Mouse (Mus musculus) mammary gland, adult 2 months (tissue): Measurements from ENCODE around the gene Bcl2l15. TPM values are rescaled to one million over a fixed set of nuclear protein-coding genes. Genes with fewer than 3 reads are reported as not detected.

ENCODE experiments used
- polyA plus RNA-seq: library from polyadenylated mRNA; depleted of rRNA; stranded (reverse); fragments of >200 nt; gene quantifications from 2 replicates; pipeline ENCODE4 v1.2.3, GENCODE M21; 2012; ENCODE audit warnings: low replicate concordance; rRNA removed

Gene Bcl2l15
- polyA plus RNA-seq, result not detected in 2 replicates

DNA sequence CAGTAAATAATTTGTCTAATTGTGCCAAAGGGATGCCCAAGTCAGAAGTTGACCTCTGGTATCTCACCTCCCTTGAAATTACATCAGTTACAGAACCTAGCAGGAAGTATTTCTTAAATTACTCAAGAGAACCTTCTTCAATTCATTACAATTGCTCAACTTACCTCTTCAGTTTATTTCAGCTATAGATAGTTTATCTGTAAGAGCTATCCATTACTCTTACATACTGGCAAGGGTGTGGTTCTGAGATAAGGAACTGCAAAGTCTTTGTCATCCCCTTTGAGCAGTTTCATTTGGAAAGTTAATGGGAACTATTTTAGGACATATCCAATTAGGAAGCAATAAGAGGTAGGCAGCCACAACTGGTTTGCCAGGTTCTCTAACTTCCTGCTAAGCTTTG is at the start of gene Bcl2l15:
TSS of gene Bcl2l15 (plus strand) at position 176 of the 400 bp plus-strand sequence.

DNA sequence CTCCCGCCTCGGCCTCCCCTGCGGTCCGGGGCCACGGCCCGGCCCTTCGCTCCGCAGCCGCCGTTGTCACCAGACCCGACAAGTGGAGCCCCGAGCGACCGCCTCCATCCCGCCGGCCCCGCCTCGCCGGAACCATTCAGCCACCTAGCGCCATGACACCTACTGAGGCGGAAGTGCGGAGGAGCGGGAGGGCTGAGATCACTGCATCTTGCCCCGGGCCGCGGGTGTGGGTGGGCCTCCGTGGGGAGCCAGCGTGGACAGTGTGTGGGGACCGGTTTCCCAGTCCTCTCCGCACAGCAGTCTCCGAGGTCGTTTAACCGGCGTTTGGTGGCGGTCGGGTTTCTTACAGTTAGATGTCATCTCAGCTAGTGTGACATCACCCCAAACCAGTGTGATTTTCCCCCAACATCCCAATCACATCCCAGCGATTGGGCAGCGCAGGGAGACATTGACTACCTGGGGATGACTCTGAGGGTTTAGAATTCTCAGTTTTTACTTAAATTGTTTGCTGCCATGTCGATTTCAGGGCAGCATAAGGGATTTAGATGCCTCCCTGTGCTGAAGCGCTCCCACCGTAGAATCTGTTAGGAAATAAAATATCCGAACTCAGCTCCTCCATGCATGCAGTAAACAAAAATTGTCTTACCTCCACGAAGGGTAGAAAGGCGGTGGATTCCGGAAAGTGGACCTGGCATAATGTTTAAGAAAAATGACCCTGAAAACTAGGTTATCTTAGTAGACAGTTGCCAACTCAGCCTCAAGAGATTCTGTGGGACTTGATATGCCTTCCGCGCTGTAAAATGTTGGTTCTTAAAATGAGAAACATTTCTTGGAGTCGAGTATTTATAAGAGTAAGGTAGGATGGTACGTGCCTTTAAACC is 40.9 kb upstream of the Bcl2l15 start, which contains the start of gene Hipk1:
TSS of gene Hipk1 (minus strand) at position 334 of the 881 bp plus-strand sequence.

DNA sequence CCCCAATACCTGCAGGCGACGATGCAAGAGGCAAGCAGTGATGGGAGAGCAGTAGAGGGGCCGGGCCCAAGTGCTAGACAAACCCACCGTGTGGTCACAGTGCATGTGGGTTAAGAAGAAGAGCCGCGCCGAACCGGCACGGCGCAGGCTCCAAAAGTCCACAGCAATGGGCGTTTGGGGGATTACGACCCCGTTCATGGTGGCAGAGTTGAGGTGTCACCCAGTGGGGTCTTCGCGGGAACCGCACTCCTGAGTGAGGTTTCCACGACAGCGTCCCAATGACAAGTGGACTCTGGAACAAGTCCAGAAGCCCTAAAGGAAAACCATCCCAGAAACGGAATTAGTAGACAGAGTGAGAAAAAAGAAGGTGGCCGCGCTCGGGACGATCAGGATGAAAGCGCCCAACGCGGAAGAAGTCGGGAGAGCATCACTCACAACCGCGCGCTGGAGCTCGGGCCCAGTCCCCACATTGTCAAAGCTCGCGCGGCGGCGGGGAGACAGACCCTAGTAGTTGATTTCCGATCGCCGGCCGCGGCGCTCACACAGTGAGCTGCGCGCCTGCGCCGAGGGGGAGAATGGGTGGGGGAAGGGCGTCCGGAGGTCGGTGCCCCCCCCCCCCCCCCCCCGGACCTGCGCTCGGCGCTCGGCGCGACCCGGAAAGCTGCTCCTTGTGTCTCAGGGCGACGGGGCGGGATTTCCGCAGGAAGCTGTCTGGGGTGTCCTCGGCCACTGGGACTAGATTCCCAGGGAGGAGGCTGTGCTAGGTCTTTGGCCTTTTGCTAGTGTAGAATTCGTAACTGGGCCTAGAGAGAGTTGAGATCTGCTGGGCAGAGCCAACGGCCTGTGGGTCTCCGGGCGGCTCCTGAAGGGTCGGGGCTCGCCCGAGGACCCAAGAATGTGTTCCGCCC is 23.3 kb upstream of the Bcl2l15 start, which contains the start of the genes Dclre1b, Ap4b1 and Gm43064:
TSS of gene Dclre1b (minus strand) at position 554 of the 908 bp plus-strand sequence.
TSS of gene Ap4b1 (plus strand) at position 630 of the 908 bp plus-strand sequence.
TSS of gene Gm43064 (plus strand) at position 683 of the 908 bp plus-strand sequence.

DNA sequence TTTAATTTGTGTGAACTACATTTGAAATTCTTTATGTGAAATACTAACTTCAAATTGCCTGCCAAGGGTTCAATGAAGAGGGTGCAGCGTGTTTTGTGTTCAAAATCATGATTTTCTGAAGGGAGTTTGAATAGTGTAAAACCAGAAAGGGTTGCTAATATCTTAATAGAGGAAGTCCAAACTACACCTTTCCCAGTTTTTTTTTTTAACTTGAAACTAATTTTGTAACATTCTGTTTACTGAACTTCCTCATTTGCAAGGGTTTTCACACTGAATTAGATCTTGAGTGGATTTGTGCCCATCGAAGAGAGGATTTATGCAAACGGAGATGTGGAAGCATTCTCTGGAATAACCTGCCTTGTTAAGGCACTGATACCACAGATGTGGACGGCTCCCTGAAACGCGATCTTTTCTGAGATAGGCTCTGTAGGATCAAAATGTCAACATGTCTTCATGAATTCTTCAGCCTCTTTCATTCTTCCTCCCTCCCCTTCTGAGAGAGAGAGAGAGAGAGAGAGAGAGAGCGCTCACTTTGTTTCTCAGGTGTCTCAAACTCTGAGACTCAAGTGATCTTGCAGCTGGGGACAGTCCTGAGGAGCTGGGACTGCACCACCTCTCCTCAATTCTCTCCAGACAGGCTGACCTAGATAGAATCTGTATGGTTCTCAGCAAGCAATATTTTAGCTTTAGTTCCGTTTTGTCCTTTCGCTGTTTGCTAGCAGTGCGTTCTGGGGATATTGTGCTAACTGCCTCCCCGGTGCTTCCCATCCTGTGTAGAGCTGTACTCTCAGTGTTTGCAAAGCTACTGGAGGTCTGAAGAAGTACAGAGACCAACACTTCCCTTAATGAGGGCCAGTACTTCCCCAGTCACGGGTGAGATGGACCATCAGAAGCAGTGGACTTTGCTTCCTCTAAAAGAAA is 26.7 kb downstream of the Bcl2l15 start, which contains the start of gene Ptpn22:
TSS of gene Ptpn22 (plus strand) at position 915 of the 921 bp plus-strand sequence.

Other genes with a start within 250 kb of the Bcl2l15 start
- gene Atg4a-ps, start 186.5 kb upstream of the Bcl2l15 start, polyA plus RNA-seq, result 0.07 TPM in 1 of 2 replicates, not detected in the other
- gene Olfml3, start 94.6 kb upstream of the Bcl2l15 start, polyA plus RNA-seq, result 10.8 and 17.0 TPM in 2 replicates
- not detected in 2 replicates for gene Gm10964, start 93.2 kb upstream of the Bcl2l15 start, polyA plus RNA-seq
- gene Hipk1, start 41.0 kb upstream of the Bcl2l15 start, polyA plus RNA-seq, result 81.0 and 97.1 TPM in 2 replicates
- 16.3 and 19.2 TPM in 2 replicates for gene Dclre1b, start 23.2 kb upstream of the Bcl2l15 start, polyA plus RNA-seq
- gene Ap4b1, start 23.1 kb upstream of the Bcl2l15 start, polyA plus RNA-seq, result 10.9 and 23.3 TPM in 2 replicates
- 0.13 TPM in 1 of 2 replicates, not detected in the other for gene Gm43064, start 23.0 kb upstream of the Bcl2l15 start, polyA plus RNA-seq
- gene Ptpn22, start 27.2 kb downstream of the Bcl2l15 start, polyA plus RNA-seq, result 12.0 and 16.0 TPM in 2 replicates
- 3.2 and 6.5 TPM in 2 replicates for gene Rsbn1, start 81.5 kb downstream of the Bcl2l15 start, polyA plus RNA-seq
- 4.4 and 8.3 TPM in 2 replicates for gene Phtf1, start 135.5 kb downstream of the Bcl2l15 start, polyA plus RNA-seq